Mouse (Mus musculus): ENCODE data around the gene Rps6kb1.
"Not testable (repeated sequence)": the region's sequence is repeated elsewhere in the genome, so short reads cannot be mapped to it uniquely, and the experiment has no call there.

Rps6kb1 gene

GRCm38 (mm10) chr11:86542851-86543250 lies 1.8 kb downstream of the Rps6kb1 start:
- no peak for DNase-seq (ENCODE audit: low spot score in 2 of 2)

- DNase-seq (ENCODE audit: low spot score in 2 of 2) = no peak
Measured at GRCm38 (mm10) chr11:86540476-86540845, 4.1 kb downstream of the Rps6kb1 start.

DNA sequence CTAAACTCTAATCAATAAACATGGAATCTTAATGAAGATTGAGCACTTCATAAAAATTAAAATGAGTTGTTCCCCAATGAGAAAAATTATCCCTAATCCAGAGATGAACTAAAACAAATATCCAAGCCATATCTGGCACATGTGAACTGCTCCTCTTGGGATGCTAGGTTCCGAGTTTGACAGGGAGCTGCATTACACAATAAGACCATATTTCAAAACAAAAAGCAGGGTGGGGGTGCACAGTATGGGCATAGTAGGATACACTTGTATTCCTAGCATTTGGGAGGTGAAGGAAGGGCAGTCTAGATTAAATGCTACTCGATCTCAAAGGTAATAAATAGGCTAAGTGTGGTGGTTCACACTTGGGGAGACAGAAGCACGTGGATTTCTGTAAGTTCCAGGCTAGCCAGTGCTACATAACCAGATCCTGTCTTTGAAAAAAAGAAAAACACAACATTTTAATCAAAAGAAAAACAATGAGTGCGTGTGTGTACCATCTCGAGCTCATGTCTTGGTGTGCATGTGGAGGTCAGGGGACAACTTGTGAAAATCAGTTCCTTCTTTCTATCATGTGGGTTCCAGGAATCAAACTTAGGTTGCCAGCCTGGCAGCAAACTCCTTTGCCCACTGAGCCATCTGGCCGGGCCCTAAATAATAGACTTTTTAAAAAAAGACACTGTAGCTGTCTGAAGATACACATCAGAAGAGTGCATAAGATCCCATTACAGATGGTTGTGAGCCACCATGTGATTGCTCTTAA lies 4.7 kb downstream of the Rps6kb1 start:
- DNase-seq (ENCODE audit: low spot score in 2 of 2) = no peak

- DNase-seq (ENCODE audit: low spot score in 2 of 2) = no peak
Measured at GRCm38 (mm10) chr11:86538786-86539185, 5.8 kb downstream of the Rps6kb1 start.

DNA sequence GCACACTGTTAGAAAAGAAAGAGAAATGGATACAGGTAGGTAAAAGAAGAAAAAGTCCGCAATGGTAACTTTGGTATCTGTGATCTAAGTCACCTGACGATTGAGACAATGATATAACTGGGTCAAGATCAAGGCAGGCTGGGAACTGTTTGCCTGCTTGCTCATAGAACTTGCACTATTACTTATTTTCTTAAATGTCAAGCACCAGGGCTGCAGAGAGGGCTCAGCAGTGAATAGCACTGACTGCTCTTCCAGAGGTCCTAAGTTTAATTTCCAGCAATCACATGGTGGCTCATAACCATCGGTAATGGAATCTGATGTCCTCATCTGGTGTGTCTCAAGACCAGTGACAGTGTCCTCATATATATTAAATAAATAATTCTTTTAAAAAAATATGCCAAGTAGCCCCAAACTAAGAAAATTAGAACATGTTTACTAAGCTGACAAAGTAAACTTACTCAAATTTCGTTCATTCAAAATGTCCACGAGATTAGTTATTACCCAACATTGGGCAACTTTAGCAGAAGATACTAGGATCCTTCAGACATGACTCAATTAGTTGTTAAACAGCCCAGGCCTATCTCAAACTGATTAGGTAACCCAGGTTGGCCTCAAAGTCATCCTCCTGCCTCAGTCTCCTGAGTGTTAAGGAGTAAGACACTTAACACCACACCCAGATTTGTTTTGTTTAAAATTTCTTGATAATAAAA lies 10.2 kb downstream of the Rps6kb1 start:
- no peak for DNase-seq (ENCODE audit: low spot score in 2 of 2)

DNA sequence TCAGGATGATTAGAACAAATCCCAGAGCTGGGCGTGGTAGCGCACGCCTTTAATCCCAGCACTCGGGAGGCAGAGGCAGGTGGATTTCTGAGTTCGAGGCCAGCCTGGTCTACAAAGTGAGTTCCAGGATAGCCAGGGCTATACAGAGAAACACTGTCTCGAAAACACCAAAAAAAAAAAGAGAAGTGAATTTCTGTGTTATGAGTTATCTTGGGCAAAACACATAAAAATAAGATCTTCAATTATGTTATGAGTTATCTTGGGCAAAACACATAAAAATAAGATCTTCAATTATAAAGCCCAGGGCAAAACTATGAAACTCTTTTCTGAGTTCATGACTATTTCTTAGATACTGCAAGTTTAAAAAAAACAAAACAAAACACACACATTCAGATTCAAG lies 11.3 kb downstream of the Rps6kb1 start:
- DNase-seq (ENCODE audit: low spot score in 2 of 2) = not testable (repeated sequence)

DNA sequence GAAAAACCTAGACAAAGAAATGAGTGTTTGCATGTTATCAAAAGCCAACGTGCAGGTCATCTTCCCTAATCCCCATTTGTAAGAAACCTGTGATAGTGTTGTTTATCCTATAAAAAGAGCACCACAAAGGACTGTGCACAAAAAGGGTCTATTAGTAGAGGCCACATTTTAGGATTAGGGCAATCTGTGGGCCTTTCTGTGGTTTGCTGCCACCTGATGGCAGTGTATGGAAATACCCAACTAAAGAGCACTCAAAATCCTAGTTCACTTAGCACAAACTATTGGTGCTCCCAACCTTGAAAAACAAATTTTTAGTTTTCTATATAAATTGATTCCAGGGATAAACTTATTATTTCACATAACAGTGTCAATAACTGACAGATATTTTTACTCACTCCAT lies 11.8 kb downstream of the Rps6kb1 start:
- no peak for DNase-seq (ENCODE audit: low spot score in 2 of 2)

DNA sequence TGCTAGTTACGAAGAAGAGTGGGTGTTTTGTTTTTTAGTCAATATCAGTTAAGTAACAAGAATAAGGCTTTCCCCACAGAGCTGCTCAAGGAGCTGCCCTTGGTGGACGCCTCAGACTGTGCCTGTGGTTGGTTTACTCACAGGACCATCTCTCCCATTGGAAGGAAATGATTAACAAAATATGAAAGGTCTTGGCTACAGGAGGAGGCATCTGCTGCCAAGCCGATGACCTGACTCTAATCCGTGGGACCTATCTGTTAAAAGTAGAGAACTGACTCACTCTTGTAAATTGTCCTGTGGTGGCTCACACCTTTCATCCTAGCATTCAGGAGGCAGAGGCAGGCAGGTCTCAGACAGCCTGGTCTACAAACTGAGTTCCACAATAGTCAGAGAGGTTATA lies 17.1 kb downstream of the Rps6kb1 start:
- no peak for DNase-seq (ENCODE audit: low spot score in 2 of 2)

GRCm38 (mm10) chr11:86519751-86520150 lies 24.9 kb downstream of the Rps6kb1 start:
- no peak for DNase-seq (ENCODE audit: low spot score in 2 of 2)

- no peak for DNase-seq (ENCODE audit: low spot score in 2 of 2)
Measured at GRCm38 (mm10) chr11:86517229-86517628, 27.4 kb downstream of the Rps6kb1 start.

GRCm38 (mm10) chr11:86516620-86517019 lies 28.0 kb downstream of the Rps6kb1 start:
- no peak for DNase-seq (ENCODE audit: low spot score in 2 of 2)

GRCm38 (mm10) chr11:86507991-86508390 lies 36.6 kb downstream of the Rps6kb1 start:
- DNase-seq (ENCODE audit: low spot score in 2 of 2) = no peak

DNA sequence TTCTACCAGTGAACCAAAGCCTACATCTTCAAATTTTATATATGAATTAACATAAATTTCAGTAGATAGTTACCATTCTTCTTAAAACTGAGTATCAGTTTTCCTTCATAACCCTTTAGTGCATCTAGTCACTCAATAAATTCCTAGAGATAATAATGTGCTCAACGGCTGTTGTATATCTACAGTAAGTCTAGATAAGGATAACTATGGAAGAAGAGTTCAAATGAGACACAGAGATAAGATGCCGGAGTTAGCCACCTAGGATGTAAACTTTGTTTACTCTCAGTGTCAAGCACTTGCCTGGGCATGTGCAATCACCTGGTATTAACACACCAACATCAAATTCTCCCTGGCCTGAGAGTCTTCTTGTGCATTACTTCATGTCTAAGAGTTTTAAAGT lies 37.3 kb downstream of the Rps6kb1 start:
- no peak for DNase-seq (ENCODE audit: low spot score in 2 of 2)

DNA sequence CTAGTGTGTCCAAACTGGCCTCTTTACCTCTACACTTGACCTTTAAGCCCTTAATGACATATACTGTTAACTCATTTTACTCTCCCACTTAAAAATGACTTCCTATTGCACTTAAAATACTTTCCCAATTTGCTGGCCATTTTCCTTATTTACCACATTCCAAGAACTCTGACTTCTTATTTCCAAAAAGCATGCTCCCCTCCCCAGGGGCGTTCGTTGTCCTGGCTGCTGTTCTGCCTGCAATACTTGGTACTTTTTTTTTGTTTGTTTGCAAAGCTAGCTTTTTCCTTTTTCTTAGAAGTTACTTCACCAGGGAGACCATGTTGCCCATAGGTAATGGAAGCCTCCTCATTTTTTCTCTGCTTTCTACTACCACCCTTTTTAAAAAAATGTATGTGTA lies 41.5 kb downstream of the Rps6kb1 start:
- no peak for DNase-seq (ENCODE audit: low spot score in 2 of 2)

DNA sequence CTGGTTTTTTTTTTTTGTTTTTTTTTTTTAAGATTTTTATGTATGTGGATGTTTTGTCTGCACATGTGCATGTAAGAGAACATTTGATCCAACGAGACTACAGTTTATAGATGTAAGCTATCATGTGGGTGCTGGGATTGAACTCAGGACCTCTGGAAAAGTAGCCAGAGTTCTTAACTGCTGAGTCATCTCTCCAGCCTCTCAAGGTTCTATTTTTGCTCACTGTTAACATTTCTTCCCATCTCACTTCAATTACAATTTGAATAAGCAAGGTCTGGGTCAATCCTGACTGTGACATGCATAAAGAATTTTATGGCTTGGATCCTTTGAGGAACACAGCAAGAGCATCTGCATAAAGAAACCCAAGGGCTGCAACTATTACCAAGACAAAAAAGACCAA lies 43.8 kb downstream of the Rps6kb1 start:
- DNase-seq (ENCODE audit: low spot score in 2 of 2) = no peak

- no peak for DNase-seq (ENCODE audit: low spot score in 2 of 2)
Measured at GRCm38 (mm10) chr11:86497908-86498307, 46.7 kb downstream of the Rps6kb1 start.

DNA sequence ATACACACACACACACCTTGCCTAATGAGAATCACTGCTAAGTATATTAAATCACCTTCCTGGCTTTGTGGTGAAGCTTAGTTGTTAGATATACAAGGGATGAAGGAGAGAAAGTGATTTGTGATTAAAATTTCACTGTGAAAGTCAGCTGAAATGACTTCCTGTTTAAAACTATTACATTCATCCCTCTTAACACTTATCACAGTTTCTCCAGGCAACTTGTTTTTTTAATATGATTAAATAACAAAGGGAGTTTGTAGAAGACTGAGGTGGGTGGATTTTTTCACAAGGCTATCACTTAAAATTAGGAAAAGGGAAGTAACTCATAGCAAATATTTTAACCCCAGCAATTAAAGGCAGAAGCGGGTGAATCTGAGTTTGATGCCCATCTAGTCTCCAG lies 47.2 kb downstream of the Rps6kb1 start:
- DNase-seq (ENCODE audit: low spot score in 2 of 2) = no peak

GRCm38 (mm10) chr11:86490782-86491181 lies 53.8 kb downstream of the Rps6kb1 start:
- no peak for DNase-seq (ENCODE audit: low spot score in 2 of 2)

GRCm38 (mm10) chr11:86484910-86485510 lies 59.6 kb downstream of the Rps6kb1 start:
- DNase-seq (ENCODE audit: low spot score in 2 of 2) = peak; percentile 31 to 39

- peak; percentile 89 to 94 for DNase-seq (ENCODE audit: low spot score in 2 of 2)
Measured at GRCm38 (mm10) chr11:86484101-86484868, 60.3 kb downstream of the Rps6kb1 start, which contains the start of gene Rnft1. Gene Rnft1 (plus strand): TSS chr11:86484657.

- no peak for DNase-seq (ENCODE audit: low spot score in 2 of 2)
Measured at GRCm38 (mm10) chr11:86473576-86473975, 71.0 kb downstream of the Rps6kb1 start.

- DNase-seq (ENCODE audit: low spot score in 2 of 2) = no peak
Measured at GRCm38 (mm10) chr11:86472771-86473171, 71.8 kb downstream of the Rps6kb1 start.
